Mouse (Mus musculus) heart, embryonic 14.5 days (tissue): ENCODE measurements at regions not wholly inside any gene's neighbourhood (a gene's known extent, or its start where the extent isn't known, plus 50 kb on each side); places are given as distances from the start of the nearest gene placed in this dataset.
A peak's percentile ranks its signal among the peaks of the same experiment; 100 is the strongest.

Source experiments
- ATAC-seq: fragments of 200-750 bp; cut with Nextera tagmentation; 2 replicates; pipeline ENCODE4 v1.8.0; 2017; ENCODE audit warnings: low read depth, moderate TSS enrichment; ENCODE audit not compliant: insufficient number of reproducible peaks, insufficient read depth, low FRiP score
- H3K27ac ChIP-seq, 2 experiments: fragments of 200-500 bp in 1 of 2; fragments of 300-500 bp in 1 of 2; sonication (generic) in 1 of 2; replicated peaks in 1 of 2; 2 replicates each; pipeline ENCODE4 v1.5.1; 2012 to 2014; ENCODE audit warnings: low read depth in 2 of 2, low read length in 2 of 2, control low read depth in 1 of 2, mild to moderate bottlenecking in 1 of 2, mixed read lengths in 1 of 2; ENCODE audit not compliant: control insufficient read depth in 1 of 2, insufficient read depth in 1 of 2
- H3K27me3 ChIP-seq: fragments of 300-500 bp; sonication (generic); 2 replicates; pipeline ENCODE4 v1.6.1; 2014; ENCODE audit warnings: mild to moderate bottlenecking, low read length, control low read depth; ENCODE audit not compliant: control insufficient read depth, insufficient read depth
- H3K36me3 ChIP-seq: fragments of 300-500 bp; sonication (generic); 2 replicates; pipeline ENCODE4 v1.6.1; 2014; ENCODE audit warnings: mild to moderate bottlenecking, control low read depth, low read length, mixed read lengths; ENCODE audit not compliant: control insufficient read depth, insufficient read depth
- H3K4me1 ChIP-seq, 2 experiments: fragments of 200-500 bp in 1 of 2; fragments of 300-500 bp in 1 of 2; sonication (generic) in 1 of 2; 2 replicates each; pipeline ENCODE4 v1.6.1; 2012 to 2014; ENCODE audit warnings: low read length in 2 of 2, control low read depth in 1 of 2, mixed read lengths in 1 of 2; ENCODE audit not compliant: control insufficient read depth in 2 of 2, insufficient read depth in 2 of 2
- H3K4me2 ChIP-seq: fragments of 300-500 bp; sonication (generic); 2 replicates; pipeline ENCODE4 v1.6.1; 2014; ENCODE audit warnings: mild to moderate bottlenecking, low read length
- H3K4me3 ChIP-seq, 2 experiments: fragments of 200-500 bp in 1 of 2; fragments of 300-500 bp in 1 of 2; sonication (generic) in 1 of 2; 2 replicates each; pipeline ENCODE4 v1.5.1; 2012 to 2014; ENCODE audit warnings: low read length in 2 of 2, mild to moderate bottlenecking in 2 of 2, control low read depth in 1 of 2, low read depth in 1 of 2, moderate library complexity in 1 of 2; ENCODE audit not compliant: control insufficient read depth in 1 of 2, insufficient read depth in 1 of 2
- H3K9ac ChIP-seq: fragments of 300-500 bp; sonication (generic); 2 replicates; pipeline ENCODE4 v1.6.1; 2014; ENCODE audit warnings: mild to moderate bottlenecking, low read length
- H3K9me3 ChIP-seq: fragments of 300-500 bp; sonication (generic); 2 replicates; pipeline ENCODE4 v1.6.1; 2016; ENCODE audit warnings: low read length, control low read depth; ENCODE audit not compliant: control insufficient read depth
- WGBS: fragments of 180-500 bp; shearing (Covaris S2); extraction: QIAGEN DNeasy Blood & Tissue Kit; methylation state at CpG from one replicate; pipeline ENCODE4 v1.1.7; 2014; 5-methylcytosine and 5-hydroxymethylcytosine counted together

GRCm38 (mm10) chr1:186444701-186445131 lies 261.1 kb downstream of the Tgfb2 start:
- H3K36me3 ChIP-seq: no peaks in the 10 kb centered on the region
- no peaks in the 10 kb centered on the region for H3K9me3 ChIP-seq
- H3K27me3 ChIP-seq: no peaks in the 10 kb centered on the region
- H3K4me2 ChIP-seq: peak overlapping the region; percentile 34
- 13% methylated on average over 5 of the region's 5 CpGs for WGBS
- no peak for ATAC-seq
- no peak overlapping the region for H3K4me3 ChIP-seq
- no peak overlapping the region for H3K27ac ChIP-seq
- no peak overlapping the region for H3K9ac ChIP-seq
- peaks cover 16 to 18% of the 10 kb centered on the region in 2 experiments for H3K4me1 ChIP-seq

- Histone ChIP-seq H3K36me3 (no peaks in the 10 kb centered on the region), H3K4me3 (no peak overlapping the region), H3K27ac (no peak overlapping the region), H3K9ac (no peak overlapping the region), H3K9me3 (no peaks in the 10 kb centered on the region), H3K27me3 (no peaks in the 10 kb centered on the region), H3K4me1 (peaks cover 8 to 13% of the 10 kb centered on the region in 2 experiments; a peak in 3 of 4 replicates), H3K4me2 (no peak overlapping the region)
- 87% methylated on average over 1 of the region's 1 CpGs for WGBS
- no peak for ATAC-seq
Observed at GRCm38 (mm10) chr1:186442160-186442559, 263.6 kb downstream of the Tgfb2 start.

GRCm38 (mm10) chr1:186435336-186435972 lies 270.3 kb downstream of the Tgfb2 start:
- whole genome bisulfite sequencing: 44% methylated on average over 12 of the region's 12 CpGs
- Histone ChIP-seq H3K9me3 (no peaks in the 10 kb centered on the region), H3K36me3 (no peaks in the 10 kb centered on the region), H3K4me1 (peaks cover 8 to 15% of the 10 kb centered on the region in 2 experiments), H3K27ac (no peak overlapping the region), H3K4me2 (no peak overlapping the region), H3K4me3 (no peak overlapping the region), H3K27me3 (no peaks in the 10 kb centered on the region), H3K9ac (no peak overlapping the region)
- ATAC-seq: no peak

- Histone ChIP-seq H3K9me3 (no peaks in the 10 kb centered on the region), H3K27ac (peak overlapping the region in 1 of 2 experiments; percentile 37; a peak in 2 of 4 replicates), H3K4me2 (peak overlapping the region; percentile 36), H3K36me3 (no peaks in the 10 kb centered on the region), H3K27me3 (no peaks in the 10 kb centered on the region), H3K9ac (no peak overlapping the region), H3K4me1 (peaks cover 8 to 15% of the 10 kb centered on the region in 2 experiments), H3K4me3 (no peak overlapping the region)
- no peak for ATAC-seq
- WGBS: 37% methylated on average over 9 of the region's 9 CpGs
Observed at GRCm38 (mm10) chr1:186434782-186435181, 271.0 kb downstream of the Tgfb2 start.

- H3K27ac ChIP-seq: no peak overlapping the region
- no peaks in the 10 kb centered on the region for H3K9me3 ChIP-seq
- ATAC-seq: no peak
Observed at GRCm38 (mm10) chr1:186434007-186434406, 271.8 kb downstream of the Tgfb2 start.

GRCm38 (mm10) chr1:186433169-186433665 lies 272.6 kb downstream of the Tgfb2 start:
- ATAC-seq: no peak

More at GRCm38 (mm10) chr1:186434007-186434406, 271.8 kb downstream of the Tgfb2 start:
- Histone ChIP-seq H3K4me2 (no peak overlapping the region), H3K27me3 (no peaks in the 10 kb centered on the region), H3K9ac (no peak overlapping the region), H3K36me3 (no peaks in the 10 kb centered on the region), H3K4me1 (peaks cover 8 to 15% of the 10 kb centered on the region in 2 experiments), H3K4me3 (no peak overlapping the region)
- WGBS: 78% methylated on average over 2 of the region's 2 CpGs

GRCm38 (mm10) chr1:186425421-186425820 lies 280.4 kb downstream of the Tgfb2 start:
- peak overlapping the region in 1 of 2 experiments; percentile 47; a peak in 1 of 4 replicates for H3K27ac ChIP-seq
- no peak overlapping the region for H3K4me3 ChIP-seq
- peak; percentile 54; the same call in 1 of the 2 replicates for ATAC-seq
- H3K36me3 ChIP-seq: no peaks in the 10 kb centered on the region
- no peak overlapping the region for H3K4me2 ChIP-seq
- H3K9me3 ChIP-seq: no peaks in the 10 kb centered on the region
- peaks cover 2 to 10% of the 10 kb centered on the region in 2 experiments; a peak in 3 of 4 replicates for H3K4me1 ChIP-seq
- no peak overlapping the region for H3K9ac ChIP-seq
- 44% methylated on average over 6 of the region's 6 CpGs for WGBS
- H3K27me3 ChIP-seq: no peaks in the 10 kb centered on the region

More at GRCm38 (mm10) chr1:186433169-186433665, 272.6 kb downstream of the Tgfb2 start:
- no peak overlapping the region for H3K9ac ChIP-seq
- H3K4me3 ChIP-seq: no peak overlapping the region
- H3K36me3 ChIP-seq: no peaks in the 10 kb centered on the region
- no peaks in the 10 kb centered on the region for H3K27me3 ChIP-seq
- H3K4me2 ChIP-seq: no peak overlapping the region
- H3K4me1 ChIP-seq: peaks cover 8 to 15% of the 10 kb centered on the region in 2 experiments
- 78% methylated on average over 7 of the region's 7 CpGs for WGBS
- H3K9me3 ChIP-seq: no peaks in the 10 kb centered on the region
- H3K27ac ChIP-seq: no peak overlapping the region
